Mouse (Mus musculus) gastrocnemius, adult 2 months (tissue): Measurements from ENCODE around the gene Zbtb16. TPM values are rescaled to one million over a fixed set of nuclear protein-coding genes. Genes with fewer than 3 reads are reported as not detected.

Source experiments
- DNase-seq: peaks from one replicate; pipeline ENCODE4 v3.0.0; 2022
- H3K27ac ChIP-seq: fragments of 200-600 bp; 2 replicates; pipeline ENCODE4 v1.8.1; 2022; ENCODE audit warnings: mild to moderate bottlenecking
- H3K4me3 ChIP-seq: fragments of 200-600 bp; 2 replicates; pipeline ENCODE4 v1.8.1; 2022; ENCODE audit warnings: mild to moderate bottlenecking, moderate library complexity
- CTCF ChIP-seq: fragments of 200-600 bp; IDR thresholded peaks from 2 replicates; pipeline ENCODE4 v1.8.1; 2022; ENCODE audit warnings: antibody characterized with exemption, mild to moderate bottlenecking, moderate library complexity
- intact Hi-C: fragments of 180-260 bp; cut with DNase I; formaldehyde crosslinking; loops from one replicate; pipeline ENCODE4 v1.15.1; 2025
- total RNA-seq, 2 experiments: library from RNA; stranded (reverse); gene quantifications; 2 replicates each; pipeline ENCODE4 v1.2.3; 2021

The Zbtb16 gene
- total RNA-seq, 2 experiments from 2014 or later = 163 to 166 TPM

DNA sequence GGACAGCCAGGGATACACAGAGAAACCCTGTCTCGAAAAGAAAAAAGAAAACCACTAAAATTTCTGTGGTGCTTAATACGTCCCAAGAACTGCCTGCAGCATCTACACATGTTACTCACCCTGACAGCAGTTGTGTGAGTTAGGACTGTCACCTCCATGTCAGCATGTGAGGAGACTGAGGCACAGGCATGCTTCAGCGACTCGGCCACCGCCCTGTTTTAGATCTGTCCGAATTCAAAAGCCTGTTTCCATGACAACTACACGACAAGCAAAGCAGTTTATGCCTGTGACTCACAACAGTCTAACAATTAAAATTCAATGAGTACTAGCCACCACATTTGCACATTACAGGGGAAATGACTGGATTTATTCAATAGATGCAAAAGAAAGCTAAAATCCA, 228.6 kb downstream of the Zbtb16 start:
- TF ChIP-seq CTCF = no peak
- Histone ChIP-seq H3K4me3 (no peak overlapping the region), H3K27ac (no peak overlapping the region)
- intact Hi-C loops = no loop called here
- no peak for DNase-seq

- TF ChIP-seq CTCF = no peak
- peak overlapping the region; percentile 83 for H3K27ac ChIP-seq
- H3K4me3 ChIP-seq = no peak overlapping the region
- intact Hi-C loops = no loop called here
- peak; percentile 72 for DNase-seq
These were observed 229.9 kb downstream of the Zbtb16 start for GRCm38 (mm10) chr9:48606171-48606570.

- H3K27ac ChIP-seq = peak overlapping the region; percentile 83
- intact Hi-C loops = no loop called here
- no peak for DNase-seq
- H3K4me3 ChIP-seq = no peak overlapping the region
- TF ChIP-seq CTCF = peak; percentile 26; the same call in 1 of the 2 replicates
These were observed 230.3 kb downstream of the Zbtb16 start for GRCm38 (mm10) chr9:48605697-48606096.

GRCm38 (mm10) chr9:48604939-48605598, 231.0 kb downstream of the Zbtb16 start, which contains the start of gene Nnmt:
Nnmt (minus strand) TSS chr9:48605153.
- Histone ChIP-seq H3K4me3 (peak within 1 kb of the TSS; percentile 60), H3K27ac (peak within 1 kb of the TSS; percentile 83)
- no peak for TF ChIP-seq CTCF
- DNase-seq = peak; percentile 57
- intact Hi-C loops = no loop called here

Other genes with a start within 250 kb of the Zbtb16 start
- gene Nnmt, start 231.1 kb downstream of the Zbtb16 start, total RNA-seq = 1 to 10 TPM; 1.5 to 3.0 TPM
- gene Htr3a, start 74.9 kb upstream of the Zbtb16 start, total RNA-seq = not detected
- not detected for gene Htr3b, start 128.8 kb upstream of the Zbtb16 start, total RNA-seq
- 10 to 100 TPM; 56.6 to 67.2 TPM for gene Usp28, start 149.2 kb upstream of the Zbtb16 start, total RNA-seq
- 1 to 10 TPM; 8.2 to 8.8 TPM for gene Zw10, start 219.4 kb upstream of the Zbtb16 start, total RNA-seq
- under 1 TPM in 1 of 2 experiments, not detected in 1; 0.33 TPM for gene Tmprss5, start 245.0 kb upstream of the Zbtb16 start, total RNA-seq